Mouse (Mus musculus): Measurements from ENCODE around the gene Sult3a1. TPM values are rescaled to one million over a fixed set of nuclear protein-coding genes. Genes with fewer than 3 reads are reported as not detected.

The Sult3a1 gene
- not detected in 2 replicates for polyA plus RNA-seq (2015; fragmentation: Nextera tagmentation; extraction: Ambion mirVana)

- ATAC-seq, result no peak
- Histone ChIP-seq H3K27ac (ENCODE audit: low read depth, low read length) (no peak within 1 kb of the TSS), H3K4me2 (replicated peaks; ENCODE audit: low read depth) (no peak within 1 kb of the TSS), H3K27me3 (replicated peaks; ENCODE audit: control insufficient read depth, insufficient read depth, low read length) (no peaks in the 10 kb centered on the region), H3K4me3 (ENCODE audit: low read depth, low read length) (no peak within 1 kb of the TSS), H3K9ac (ENCODE audit: low read depth, low read length) (no peak within 1 kb of the TSS), H3K36me3 (ENCODE audit: control insufficient read depth, insufficient read depth) (no peaks in the 10 kb centered on the region), H3K9me3 (ENCODE audit: control insufficient read depth) (no peaks in the 10 kb centered on the region), H3K4me1 (replicated peaks; ENCODE audit: control insufficient read depth, insufficient read depth, low read length) (no peaks in the 10 kb centered on the region)
- TF ChIP-seq CTCF (IDR thresholded peaks at IDR 0.05; ENCODE audit: low read depth), result no peak
These were observed at the start of gene Sult3a1 for GRCm38 (mm10) chr10:33857421-33857820. Gene Sult3a1, plus strand, starts transcription at chr10:33857721.

- ATAC-seq, result no peak
- H3K9ac ChIP-seq (ENCODE audit: low read depth, low read length), result no peak overlapping the region
- TF ChIP-seq CTCF (IDR thresholded peaks at IDR 0.05; ENCODE audit: low read depth), result no peak
- no peaks in the 10 kb centered on the region for H3K36me3 ChIP-seq (ENCODE audit: control insufficient read depth, insufficient read depth)
- no peak overlapping the region for H3K4me2 ChIP-seq (replicated peaks; ENCODE audit: low read depth)
- H3K27ac ChIP-seq (ENCODE audit: low read depth, low read length), result no peak overlapping the region
- no peaks in the 10 kb centered on the region for H3K9me3 ChIP-seq (ENCODE audit: control insufficient read depth)
- WGBS, result 33% methylated on average over 1 of the region's 1 CpGs
- H3K4me1 ChIP-seq (replicated peaks; ENCODE audit: control insufficient read depth, insufficient read depth, low read length), result no peaks in the 10 kb centered on the region
- no peaks in the 10 kb centered on the region for H3K27me3 ChIP-seq (replicated peaks; ENCODE audit: control insufficient read depth, insufficient read depth, low read length)
- no peak overlapping the region for H3K4me3 ChIP-seq (ENCODE audit: low read depth, low read length)
These were observed 45.7 kb upstream of the Sult3a1 start for GRCm38 (mm10) chr10:33811807-33812206.

GRCm38 (mm10) chr10:33814266-33814665 lies 43.3 kb upstream of the Sult3a1 start:
- Histone ChIP-seq H3K9ac (ENCODE audit: low read depth, low read length) (no peak overlapping the region), H3K27me3 (replicated peaks; ENCODE audit: control insufficient read depth, insufficient read depth, low read length) (no peaks in the 10 kb centered on the region), H3K27ac (ENCODE audit: low read depth, low read length) (no peak overlapping the region), H3K4me3 (ENCODE audit: low read depth, low read length) (no peak overlapping the region), H3K4me1 (replicated peaks; ENCODE audit: control insufficient read depth, insufficient read depth, low read length) (no peaks in the 10 kb centered on the region), H3K4me2 (replicated peaks; ENCODE audit: low read depth) (no peak overlapping the region), H3K9me3 (ENCODE audit: control insufficient read depth) (no peaks in the 10 kb centered on the region), H3K36me3 (ENCODE audit: control insufficient read depth, insufficient read depth) (no peaks in the 10 kb centered on the region)
- no peak for TF ChIP-seq CTCF (IDR thresholded peaks at IDR 0.05; ENCODE audit: low read depth)
- ATAC-seq, result no peak

GRCm38 (mm10) chr10:33816923-33817322 lies 40.6 kb upstream of the Sult3a1 start:
- 69% methylated on average over 1 of the region's 1 CpGs for WGBS
- H3K4me3 ChIP-seq (ENCODE audit: low read depth, low read length), result no peak overlapping the region
- no peak overlapping the region for H3K27ac ChIP-seq (ENCODE audit: low read depth, low read length)
- TF ChIP-seq CTCF (IDR thresholded peaks at IDR 0.05; ENCODE audit: low read depth), result no peak
- H3K27me3 ChIP-seq (replicated peaks; ENCODE audit: control insufficient read depth, insufficient read depth, low read length), result no peaks in the 10 kb centered on the region
- no peaks in the 10 kb centered on the region for H3K4me1 ChIP-seq (replicated peaks; ENCODE audit: control insufficient read depth, insufficient read depth, low read length)
- no peak overlapping the region for H3K4me2 ChIP-seq (replicated peaks; ENCODE audit: low read depth)
- H3K9ac ChIP-seq (ENCODE audit: low read depth, low read length), result no peak overlapping the region
- no peaks in the 10 kb centered on the region for H3K9me3 ChIP-seq (ENCODE audit: control insufficient read depth)
- no peaks in the 10 kb centered on the region for H3K36me3 ChIP-seq (ENCODE audit: control insufficient read depth, insufficient read depth)
- ATAC-seq, result no peak

GRCm38 (mm10) chr10:33820892-33821291 lies 36.6 kb upstream of the Sult3a1 start:
- WGBS, result 88% methylated on average over 3 of the region's 3 CpGs
- Histone ChIP-seq H3K27me3 (replicated peaks; ENCODE audit: control insufficient read depth, insufficient read depth, low read length) (no peaks in the 10 kb centered on the region), H3K9ac (ENCODE audit: low read depth, low read length) (no peak overlapping the region), H3K4me3 (ENCODE audit: low read depth, low read length) (no peak overlapping the region), H3K4me1 (replicated peaks; ENCODE audit: control insufficient read depth, insufficient read depth, low read length) (no peaks in the 10 kb centered on the region), H3K4me2 (replicated peaks; ENCODE audit: low read depth) (no peak overlapping the region), H3K36me3 (ENCODE audit: control insufficient read depth, insufficient read depth) (no peaks in the 10 kb centered on the region), H3K27ac (ENCODE audit: low read depth, low read length) (no peak overlapping the region), H3K9me3 (ENCODE audit: control insufficient read depth) (no peaks in the 10 kb centered on the region)
- TF ChIP-seq CTCF (IDR thresholded peaks at IDR 0.05; ENCODE audit: low read depth), result no peak
- no peak for ATAC-seq

- ATAC-seq, result no peak
- H3K4me2 ChIP-seq (replicated peaks; ENCODE audit: low read depth), result no peak overlapping the region
- H3K27me3 ChIP-seq (replicated peaks; ENCODE audit: control insufficient read depth, insufficient read depth, low read length), result no peaks in the 10 kb centered on the region
- no peak overlapping the region for H3K9ac ChIP-seq (ENCODE audit: low read depth, low read length)
- no peak overlapping the region for H3K27ac ChIP-seq (ENCODE audit: low read depth, low read length)
- no peaks in the 10 kb centered on the region for H3K36me3 ChIP-seq (ENCODE audit: control insufficient read depth, insufficient read depth)
- 55% methylated on average over 2 of the region's 2 CpGs for WGBS
- no peak overlapping the region for H3K4me3 ChIP-seq (ENCODE audit: low read depth, low read length)
- H3K9me3 ChIP-seq (ENCODE audit: control insufficient read depth), result no peaks in the 10 kb centered on the region
- TF ChIP-seq CTCF (IDR thresholded peaks at IDR 0.05; ENCODE audit: low read depth), result no peak
- H3K4me1 ChIP-seq (replicated peaks; ENCODE audit: control insufficient read depth, insufficient read depth, low read length), result no peaks in the 10 kb centered on the region
These were observed 8.5 kb downstream of the Sult3a1 start for GRCm38 (mm10) chr10:33865994-33866393.

GRCm38 (mm10) chr10:33870441-33870840 lies 12.9 kb downstream of the Sult3a1 start:
- no peaks in the 10 kb centered on the region for H3K4me1 ChIP-seq (replicated peaks; ENCODE audit: control insufficient read depth, insufficient read depth, low read length)
- WGBS, result 25% methylated on average over 1 of the region's 1 CpGs
- no peaks in the 10 kb centered on the region for H3K27me3 ChIP-seq (replicated peaks; ENCODE audit: control insufficient read depth, insufficient read depth, low read length)
- H3K4me2 ChIP-seq (replicated peaks; ENCODE audit: low read depth), result no peak overlapping the region
- no peaks in the 10 kb centered on the region for H3K36me3 ChIP-seq (ENCODE audit: control insufficient read depth, insufficient read depth)
- H3K4me3 ChIP-seq (ENCODE audit: low read depth, low read length), result no peak overlapping the region
- no peak for ATAC-seq
- no peak for TF ChIP-seq CTCF (IDR thresholded peaks at IDR 0.05; ENCODE audit: low read depth)
- H3K27ac ChIP-seq (ENCODE audit: low read depth, low read length), result no peak overlapping the region
- no peaks in the 10 kb centered on the region for H3K9me3 ChIP-seq (ENCODE audit: control insufficient read depth)
- no peak overlapping the region for H3K9ac ChIP-seq (ENCODE audit: low read depth, low read length)
